Mouse (Mus musculus): Measurements from ENCODE around the gene Rapgef1. TPM values are rescaled to one million over a fixed set of nuclear protein-coding genes. Genes with fewer than 3 reads are reported as not detected.

Gene Rapgef1
- total RNA-seq, 1 experiment: 48.5 TPM

- no peak for DNase-seq (ENCODE audit: low read depth, low spot score)
- H3K36me3 ChIP-seq (ENCODE audit: control insufficient read depth, insufficient read depth, low read length, poor library complexity, severe bottlenecking): no peaks in the 10 kb centered on the region
- H3K27ac ChIP-seq (ENCODE audit: insufficient read depth, low read depth, low read length, poor library complexity, severe bottlenecking): no peak overlapping the region
- H3K9me3 ChIP-seq (ENCODE audit: control insufficient read depth, insufficient read depth, low read depth, low read length): no peaks in the 10 kb centered on the region
- in situ Hi-C loops (cut with MboI; ENCODE audit: low sequenced_read_pairs in 2 of 2, unreplicated experiment in 2 of 2): no loop called here
- no peak overlapping the region for H3K9ac ChIP-seq (ENCODE audit: insufficient read depth, low read depth, low read length, poor library complexity, severe bottlenecking)
- TF ChIP-seq ZNF384 (IDR thresholded peaks at IDR 0.05; ENCODE audit: low read depth, low read length): no peak
- no peak overlapping the region for H3K4me3 ChIP-seq (ENCODE audit: insufficient read depth in 1 of 2, low read depth in 1 of 2, low read length in 2 of 2, poor library complexity in 1 of 2, severe bottlenecking in 1 of 2)
- no peaks in the 10 kb centered on the region for H3K4me1 ChIP-seq (ENCODE audit: control insufficient read depth in 2 of 2, insufficient read depth in 2 of 2, low read length in 2 of 2, poor library complexity in 1 of 2)
Measured at GRCm38 (mm10) chr2:29606460-29606859, 13.1 kb upstream of the Rapgef1 start.

GRCm38 (mm10) chr2:29617341-29617740, 2.2 kb upstream of the Rapgef1 start:
- DNase-seq (ENCODE audit: low read depth, low spot score): no peak
- H3K9ac ChIP-seq (ENCODE audit: insufficient read depth, low read depth, low read length, poor library complexity, severe bottlenecking): no peak overlapping the region
- peaks cover 2% of the 10 kb centered on the region; the same call in 1 of the 2 replicates for H3K36me3 ChIP-seq (ENCODE audit: control insufficient read depth, insufficient read depth, low read length, poor library complexity, severe bottlenecking)
- no peak for TF ChIP-seq MAFK (IDR thresholded peaks at IDR 0.05; ENCODE audit: insufficient read depth, low read depth, low read length)
- no peak for TF ChIP-seq HCFC1 (IDR thresholded peaks at IDR 0.05; ENCODE audit: borderline replicate concordance, insufficient read depth, low read length)
- no peak for TF ChIP-seq ZNF384 (IDR thresholded peaks at IDR 0.05; ENCODE audit: low read depth, low read length)
- TF ChIP-seq ZC3H11A (IDR thresholded peaks at IDR 0.05; ENCODE audit: borderline replicate concordance, low read depth, low read length): no peak
- TF ChIP-seq CHD2 (IDR thresholded peaks at IDR 0.05; ENCODE audit: low read depth, low read length): no peak
- in situ Hi-C loops (cut with MboI; ENCODE audit: low sequenced_read_pairs in 2 of 2, unreplicated experiment in 2 of 2): no loop called here
- no peak overlapping the region for H3K27ac ChIP-seq (ENCODE audit: insufficient read depth, low read depth, low read length, poor library complexity, severe bottlenecking)
- H3K4me1 ChIP-seq (ENCODE audit: control insufficient read depth in 2 of 2, insufficient read depth in 2 of 2, low read length in 2 of 2, poor library complexity in 1 of 2): peaks cover 0 to 9% of the 10 kb centered on the region in 2 experiments; a peak in 2 of 4 replicates
- H3K9me3 ChIP-seq (ENCODE audit: control insufficient read depth, insufficient read depth, low read depth, low read length): no peaks in the 10 kb centered on the region
- no peak overlapping the region for H3K4me3 ChIP-seq (ENCODE audit: insufficient read depth in 1 of 2, low read depth in 1 of 2, low read length in 2 of 2, poor library complexity in 1 of 2, severe bottlenecking in 1 of 2)

- Histone ChIP-seq H3K9me3 (ENCODE audit: control insufficient read depth, insufficient read depth, low read depth, low read length) (no peaks in the 10 kb centered on the region), H3K27ac (ENCODE audit: insufficient read depth, low read depth, low read length, poor library complexity, severe bottlenecking) (no peak overlapping the region; the same call in 1 of the 2 replicates), H3K4me3 (ENCODE audit: insufficient read depth in 1 of 2, low read depth in 1 of 2, low read length in 2 of 2, poor library complexity in 1 of 2, severe bottlenecking in 1 of 2) (no peak overlapping the region), H3K9ac (ENCODE audit: insufficient read depth, low read depth, low read length, poor library complexity, severe bottlenecking) (no peak overlapping the region), H3K36me3 (ENCODE audit: control insufficient read depth, insufficient read depth, low read length, poor library complexity, severe bottlenecking) (peaks cover 6% of the 10 kb centered on the region; the same call in 1 of the 2 replicates), H3K4me1 (ENCODE audit: control insufficient read depth in 2 of 2, insufficient read depth in 2 of 2, low read length in 2 of 2, poor library complexity in 1 of 2) (peaks cover 6 to 22% of the 10 kb centered on the region in 2 experiments; a peak in 3 of 4 replicates)
- no peak for TF ChIP-seq CHD2 (IDR thresholded peaks at IDR 0.05; ENCODE audit: low read depth, low read length)
- no peak for TF ChIP-seq ZC3H11A (IDR thresholded peaks at IDR 0.05; ENCODE audit: borderline replicate concordance, low read depth, low read length)
- no peak for TF ChIP-seq HCFC1 (IDR thresholded peaks at IDR 0.05; ENCODE audit: borderline replicate concordance, insufficient read depth, low read length)
- no peak for TF ChIP-seq MAFK (IDR thresholded peaks at IDR 0.05; ENCODE audit: insufficient read depth, low read depth, low read length)
- TF ChIP-seq ZNF384 (IDR thresholded peaks at IDR 0.05; ENCODE audit: low read depth, low read length): no peak
- no peak for DNase-seq (ENCODE audit: low read depth, low spot score)
- in situ Hi-C loops (cut with MboI; ENCODE audit: low sequenced_read_pairs in 2 of 2, unreplicated experiment in 2 of 2): no loop called here
Measured at GRCm38 (mm10) chr2:29618926-29619483, 515 bp upstream of the Rapgef1 start.

GRCm38 (mm10) chr2:29620301-29620827, 844 bp downstream of the Rapgef1 start:
- no peak for DNase-seq (ENCODE audit: low read depth, low spot score)
- H3K27ac ChIP-seq (ENCODE audit: insufficient read depth, low read depth, low read length, poor library complexity, severe bottlenecking): peak overlapping the region; percentile 87; the same call in 1 of the 2 replicates

More at GRCm38 (mm10) chr2:29620301-29620827, 844 bp downstream of the Rapgef1 start:
- Histone ChIP-seq H3K4me1 (ENCODE audit: control insufficient read depth in 2 of 2, insufficient read depth in 2 of 2, low read length in 2 of 2, poor library complexity in 1 of 2) (peaks cover 12 to 33% of the 10 kb centered on the region in 2 experiments), H3K9me3 (ENCODE audit: control insufficient read depth, insufficient read depth, low read depth, low read length) (no peaks in the 10 kb centered on the region), H3K36me3 (ENCODE audit: control insufficient read depth, insufficient read depth, low read length, poor library complexity, severe bottlenecking) (peaks cover 6% of the 10 kb centered on the region; the same call in 1 of the 2 replicates), H3K9ac (ENCODE audit: insufficient read depth, low read depth, low read length, poor library complexity, severe bottlenecking) (peak overlapping the region; percentile 90), H3K4me3 (ENCODE audit: insufficient read depth in 1 of 2, low read depth in 1 of 2, low read length in 2 of 2, poor library complexity in 1 of 2, severe bottlenecking in 1 of 2) (peak overlapping the region; percentile 90 to 98)
- in situ Hi-C loops (cut with MboI; ENCODE audit: low sequenced_read_pairs in 2 of 2, unreplicated experiment in 2 of 2): no loop called here
- TF ChIP-seq ZC3H11A (IDR thresholded peaks at IDR 0.05; ENCODE audit: borderline replicate concordance, low read depth, low read length): no peak
- TF ChIP-seq HCFC1 (IDR thresholded peaks at IDR 0.05; ENCODE audit: borderline replicate concordance, insufficient read depth, low read length): no peak
- TF ChIP-seq CHD2 (IDR thresholded peaks at IDR 0.05; ENCODE audit: low read depth, low read length): no peak
- no peak for TF ChIP-seq MAFK (IDR thresholded peaks at IDR 0.05; ENCODE audit: insufficient read depth, low read depth, low read length)
- no peak for TF ChIP-seq ZNF384 (IDR thresholded peaks at IDR 0.05; ENCODE audit: low read depth, low read length)

Measured in ES-E14 (cell line).